Mouse (Mus musculus): ENCODE measurements around the gene Map9. TPM values are rescaled to one million over a fixed set of nuclear protein-coding genes. Genes with fewer than 3 reads are reported as not detected.
"Not testable (repeated sequence)": the region's sequence is repeated elsewhere in the genome, so short reads cannot be mapped to it uniquely, and the experiment has no call there.

Map9 gene
- polyA plus RNA-seq, 1 experiment from 2014 or later: 7.0 TPM

- no peak overlapping the region for H3K4me3 ChIP-seq
- no peaks in the 10 kb centered on the region for H3K27me3 ChIP-seq (replicated peaks)
- H3K9me3 ChIP-seq (replicated peaks): no peaks in the 10 kb centered on the region
- H3K4me2 ChIP-seq: no peak overlapping the region
- no peak overlapping the region for H3K27ac ChIP-seq (ENCODE audit: poor library complexity, severe bottlenecking)
- no peaks in the 10 kb centered on the region for H3K36me3 ChIP-seq
- H3K4me1 ChIP-seq (replicated peaks): no peaks in the 10 kb centered on the region
- no peak overlapping the region for H3K9ac ChIP-seq
- no peak for ATAC-seq (ENCODE audit: insufficient number of reproducible peaks, low FRiP score)
Measured at GRCm38 (mm10) chr3:82412397-82412796, 54.6 kb downstream of the Map9 start.

- H3K27ac ChIP-seq (ENCODE audit: poor library complexity, severe bottlenecking): no peak overlapping the region
- no peaks in the 10 kb centered on the region for H3K4me1 ChIP-seq (replicated peaks)
- no peak overlapping the region for H3K4me3 ChIP-seq
- no peak overlapping the region for H3K9ac ChIP-seq
- H3K27me3 ChIP-seq (replicated peaks): no peaks in the 10 kb centered on the region
- no peak for ATAC-seq (ENCODE audit: insufficient number of reproducible peaks, low FRiP score)
- WGBS: 73% methylated on average over 3 of the region's 3 CpGs
- no peak overlapping the region for H3K4me2 ChIP-seq
- no peaks in the 10 kb centered on the region for H3K36me3 ChIP-seq
- no peaks in the 10 kb centered on the region for H3K9me3 ChIP-seq (replicated peaks)
Measured at GRCm38 (mm10) chr3:82417958-82418357, 60.1 kb downstream of the Map9 start.

- Histone ChIP-seq H3K27me3 (replicated peaks) (no peaks in the 10 kb centered on the region), H3K27ac (ENCODE audit: poor library complexity, severe bottlenecking) (no peak overlapping the region), H3K9ac (no peak overlapping the region), H3K36me3 (no peaks in the 10 kb centered on the region), H3K4me3 (no peak overlapping the region), H3K4me1 (replicated peaks) (no peaks in the 10 kb centered on the region), H3K4me2 (no peak overlapping the region), H3K9me3 (replicated peaks) (no peaks in the 10 kb centered on the region)
- ATAC-seq (ENCODE audit: insufficient number of reproducible peaks, low FRiP score): no peak
- 81% methylated on average over 8 of the region's 8 CpGs for WGBS
Measured at GRCm38 (mm10) chr3:82435351-82435750, 77.5 kb downstream of the Map9 start.

GRCm38 (mm10) chr3:82440976-82441375, 83.1 kb downstream of the Map9 start:
- Histone ChIP-seq H3K4me3 (no peak overlapping the region), H3K9me3 (replicated peaks) (no peaks in the 10 kb centered on the region), H3K36me3 (no peaks in the 10 kb centered on the region), H3K27me3 (replicated peaks) (no peaks in the 10 kb centered on the region), H3K27ac (ENCODE audit: poor library complexity, severe bottlenecking) (no peak overlapping the region), H3K4me1 (replicated peaks) (0 out of 2 replicates have a peak, but pooled peaks cover 5% of the 10 kb centered on the region), H3K4me2 (no peak overlapping the region), H3K9ac (no peak overlapping the region)
- no peak for ATAC-seq (ENCODE audit: insufficient number of reproducible peaks, low FRiP score)
- WGBS: 42% methylated on average over 3 of the region's 3 CpGs

GRCm38 (mm10) chr3:82441601-82442000, 83.8 kb downstream of the Map9 start:
- not testable (repeated sequence) for H3K4me1 ChIP-seq (replicated peaks); ATAC-seq (ENCODE audit: insufficient number of reproducible peaks, low FRiP score); H3K4me3 ChIP-seq; H3K27me3 ChIP-seq (replicated peaks); H3K36me3 ChIP-seq; H3K9me3 ChIP-seq (replicated peaks); H3K4me2 ChIP-seq; H3K27ac ChIP-seq (ENCODE audit: poor library complexity, severe bottlenecking); H3K9ac ChIP-seq

Other genes with a start within 250 kb of the Map9 start
- 51.3 and 53.3 TPM in 2 replicates for gene Gucy1a1, start 212.3 kb upstream of the Map9 start, polyA plus RNA-seq (2016; fragmentation: Nextera tagmentation; extraction: Ambion mirVana)
- 0.08 TPM in 1 of 2 replicates, not detected in the other for gene Npy2r, start 190.0 kb downstream of the Map9 start, polyA plus RNA-seq (2016; fragmentation: Nextera tagmentation; extraction: Ambion mirVana)